Mouse (Mus musculus): Measurements from ENCODE around the gene Asb1. TPM values are rescaled to one million over a fixed set of nuclear protein-coding genes. Genes with fewer than 3 reads are reported as not detected.

The Asb1 gene
- polyA plus RNA-seq, 1 experiment from 2014 or later: 5.8 TPM

Other genes starting within 250 kb of the Asb1 start
- gene Scly, start 242.2 kb upstream of the Asb1 start, polyA plus RNA-seq (2015; fragmentation: Nextera tagmentation; extraction: Ambion mirVana): 16.7 and 19.0 TPM in 2 replicates
- gene Espnl, start 218.5 kb upstream of the Asb1 start, polyA plus RNA-seq (2015; fragmentation: Nextera tagmentation; extraction: Ambion mirVana): not detected in 2 replicates
- gene Klhl30, start 189.5 kb upstream of the Asb1 start, polyA plus RNA-seq (2015; fragmentation: Nextera tagmentation; extraction: Ambion mirVana): 1.4 and 1.7 TPM in 2 replicates
- 1.6 and 2.2 TPM in 2 replicates for gene Erfe, start 174.1 kb upstream of the Asb1 start, polyA plus RNA-seq (2015; fragmentation: Nextera tagmentation; extraction: Ambion mirVana)
- gene Ilkap, start 141.7 kb upstream of the Asb1 start, polyA plus RNA-seq (2015; fragmentation: Nextera tagmentation; extraction: Ambion mirVana): 133 and 139 TPM in 2 replicates
- 73.2 and 77.2 TPM in 2 replicates for gene Hes6, start 126.5 kb upstream of the Asb1 start, polyA plus RNA-seq (2015; fragmentation: Nextera tagmentation; extraction: Ambion mirVana)
- 10.7 and 12.2 TPM in 2 replicates for gene Per2, start 81.2 kb upstream of the Asb1 start, polyA plus RNA-seq (2015; fragmentation: Nextera tagmentation; extraction: Ambion mirVana)
- gene Traf3ip1, start 45.9 kb upstream of the Asb1 start, polyA plus RNA-seq (2015; fragmentation: Nextera tagmentation; extraction: Ambion mirVana): 12.8 and 13.0 TPM in 2 replicates